Mouse (Mus musculus) thymus, postnatal 14 days (tissue): Measurements from ENCODE around the gene Twist1.

Experiments used
- DNase-seq: peaks from one replicate; pipeline ENCODE4 v3.0.0; 2021

Twist1 gene

DNA sequence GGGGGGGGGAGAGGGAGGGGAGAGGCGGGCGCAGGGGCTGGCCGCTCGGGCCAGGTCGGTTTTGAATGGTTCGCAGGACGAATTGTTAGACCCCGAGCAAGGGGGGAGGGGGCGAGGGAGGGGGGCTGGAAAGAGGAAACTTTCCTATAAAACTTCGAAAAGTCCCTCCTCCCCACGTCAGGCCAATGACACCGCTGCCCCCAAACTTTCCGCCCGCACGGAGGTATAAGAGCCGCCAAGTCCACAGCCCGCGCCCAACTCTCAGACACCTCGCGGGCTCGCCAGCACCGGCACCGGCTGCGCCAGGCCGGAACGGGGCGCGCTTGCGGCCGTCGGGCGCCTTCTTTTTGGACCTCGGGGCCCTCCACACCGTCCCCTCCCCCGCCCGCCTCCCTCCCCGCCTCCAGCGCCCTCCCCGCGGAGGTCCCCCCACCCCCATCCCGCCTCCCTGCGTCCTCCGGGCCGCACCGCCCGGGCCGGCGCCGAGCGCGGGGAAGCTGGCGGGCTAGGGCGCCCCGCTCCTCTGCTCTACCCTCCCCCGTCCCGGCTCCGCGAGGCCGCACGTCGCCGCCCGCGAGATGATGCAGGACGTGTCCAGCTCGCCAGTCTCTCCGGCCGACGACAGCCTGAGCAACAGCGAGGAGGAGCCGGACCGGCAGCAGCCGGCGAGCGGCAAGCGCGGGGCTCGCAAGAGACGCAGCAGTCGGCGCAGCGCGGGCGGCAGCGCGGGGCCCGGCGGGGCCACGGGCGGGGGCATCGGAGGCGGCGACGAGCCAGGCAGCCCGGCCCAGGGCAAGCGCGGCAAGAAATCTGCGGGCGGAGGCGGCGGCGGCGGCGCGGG is at the start of gene Twist1:
Gene Twist1, plus strand, starts transcription at position 272 of the 841 bp plus-strand sequence.
- DNase-seq, result no peak

- no peak for DNase-seq
Measured at GRCm38 (mm10) chr12:33926751-33927150, 30.7 kb upstream of the Twist1 start.

- DNase-seq, result no peak
Measured at GRCm38 (mm10) chr12:33927334-33928098, 30.0 kb upstream of the Twist1 start.

DNA sequence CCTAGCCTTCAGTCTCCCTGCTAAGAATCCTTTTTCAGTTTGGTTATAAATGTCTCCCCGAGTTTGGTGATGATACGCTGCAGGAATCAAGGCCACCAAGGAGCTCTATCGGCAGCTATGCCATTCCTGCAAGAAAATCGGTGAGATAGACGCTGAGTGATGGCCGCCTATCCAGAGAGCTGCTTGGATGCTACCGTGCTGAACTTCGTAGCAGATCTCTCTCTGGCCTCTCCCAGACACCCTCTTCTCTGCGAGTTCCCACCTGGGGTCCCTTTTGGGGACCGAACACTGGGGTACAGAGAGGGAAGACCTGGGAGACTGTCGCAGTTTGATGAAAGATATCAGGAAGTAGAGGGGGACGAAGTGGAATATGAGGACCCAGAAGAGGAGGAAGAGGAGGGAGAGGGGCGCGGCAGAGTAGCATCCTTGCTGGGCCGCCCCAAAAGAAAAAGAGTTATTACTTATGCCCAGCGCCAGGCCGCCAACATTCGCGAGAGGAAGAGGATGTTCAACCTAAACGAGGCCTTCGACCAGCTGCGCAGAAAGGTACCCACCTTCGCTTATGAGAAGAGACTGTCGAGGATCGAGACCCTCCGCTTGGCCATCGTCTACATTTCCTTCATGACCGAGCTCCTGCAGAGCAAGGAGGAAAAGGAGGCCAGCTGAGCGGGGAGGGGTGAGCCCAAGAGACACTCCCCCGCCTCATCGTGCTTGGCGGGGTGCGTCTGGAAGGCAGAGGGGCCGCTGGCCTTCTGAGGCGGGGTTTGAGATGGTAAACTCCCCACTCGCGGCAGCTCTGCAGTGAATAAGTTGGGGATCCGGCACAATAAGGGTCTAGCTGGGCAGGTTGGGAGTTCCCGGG is 28.9 kb upstream of the Twist1 start, which contains the start of gene Ferd3l:
Gene Ferd3l, plus strand, starts transcription at position 95 of the 862 bp plus-strand sequence.
- no peak for DNase-seq

GRCm38 (mm10) chr12:33952843-33953242 is 4.6 kb upstream of the Twist1 start:
- no peak for DNase-seq

DNA sequence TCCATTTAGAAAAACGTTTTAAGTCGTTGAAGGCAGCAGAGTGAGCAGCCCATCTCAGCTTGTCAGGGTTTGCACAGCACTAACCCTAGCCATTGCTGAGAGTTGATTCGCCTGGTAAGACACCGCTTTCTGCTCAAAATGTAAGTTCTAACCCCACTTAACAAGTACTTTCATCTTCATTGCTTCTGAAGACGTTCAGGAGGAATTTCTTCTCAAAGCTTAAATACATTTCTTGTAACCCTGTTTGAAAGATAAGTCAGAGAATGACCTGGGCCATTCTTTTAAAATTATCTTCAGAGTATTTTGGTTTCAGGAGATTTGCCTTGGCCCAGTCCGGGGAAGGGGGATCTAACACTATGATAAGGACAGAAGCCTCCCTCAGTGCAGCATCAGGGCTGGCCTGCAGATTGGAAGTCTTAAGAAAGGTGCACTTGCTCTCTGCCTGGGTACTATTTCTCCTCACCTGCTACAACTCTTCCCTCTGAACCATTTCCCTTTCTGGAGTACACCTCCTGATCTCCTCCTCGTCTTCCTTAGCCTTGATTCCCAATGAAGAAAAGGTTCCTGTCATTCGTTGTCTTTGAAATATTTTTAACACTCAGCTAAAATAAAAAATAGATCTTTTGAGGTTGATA is 2.4 kb upstream of the Twist1 start:
- DNase-seq, result no peak

DNA sequence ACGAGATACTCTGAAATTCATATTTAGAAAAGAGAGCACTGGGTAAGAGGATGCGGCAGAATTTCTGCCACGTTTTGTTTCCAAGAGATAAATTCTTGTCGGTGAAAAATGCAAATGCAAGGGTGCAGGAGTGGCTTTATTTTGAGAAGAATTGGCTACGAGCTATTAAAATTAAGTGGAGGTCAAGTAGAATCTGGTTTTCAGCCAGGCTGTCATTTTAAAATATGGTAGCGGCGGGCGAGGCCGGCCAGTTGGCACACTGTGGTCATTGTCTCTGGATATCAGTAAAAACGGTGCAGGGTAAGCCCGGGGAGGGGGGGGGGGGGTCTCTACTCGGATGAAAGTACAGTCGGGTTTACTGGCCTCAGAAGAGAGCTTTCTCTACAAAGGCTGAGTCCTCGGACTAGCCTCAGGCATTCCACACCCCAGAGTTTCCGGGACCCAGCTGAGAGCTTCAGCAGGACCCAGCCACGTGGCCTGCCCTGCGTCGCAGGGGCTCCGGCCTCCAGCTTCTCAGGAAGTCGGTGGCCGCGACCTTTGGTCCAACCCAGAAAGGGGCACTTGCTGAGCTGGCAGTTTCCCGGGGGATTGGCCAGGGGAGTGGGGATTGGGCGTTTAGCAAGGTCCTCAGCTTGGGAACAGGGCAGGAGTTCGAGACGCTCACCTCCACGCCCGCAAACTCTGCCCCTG is 1.7 kb upstream of the Twist1 start:
- no peak for DNase-seq

DNA sequence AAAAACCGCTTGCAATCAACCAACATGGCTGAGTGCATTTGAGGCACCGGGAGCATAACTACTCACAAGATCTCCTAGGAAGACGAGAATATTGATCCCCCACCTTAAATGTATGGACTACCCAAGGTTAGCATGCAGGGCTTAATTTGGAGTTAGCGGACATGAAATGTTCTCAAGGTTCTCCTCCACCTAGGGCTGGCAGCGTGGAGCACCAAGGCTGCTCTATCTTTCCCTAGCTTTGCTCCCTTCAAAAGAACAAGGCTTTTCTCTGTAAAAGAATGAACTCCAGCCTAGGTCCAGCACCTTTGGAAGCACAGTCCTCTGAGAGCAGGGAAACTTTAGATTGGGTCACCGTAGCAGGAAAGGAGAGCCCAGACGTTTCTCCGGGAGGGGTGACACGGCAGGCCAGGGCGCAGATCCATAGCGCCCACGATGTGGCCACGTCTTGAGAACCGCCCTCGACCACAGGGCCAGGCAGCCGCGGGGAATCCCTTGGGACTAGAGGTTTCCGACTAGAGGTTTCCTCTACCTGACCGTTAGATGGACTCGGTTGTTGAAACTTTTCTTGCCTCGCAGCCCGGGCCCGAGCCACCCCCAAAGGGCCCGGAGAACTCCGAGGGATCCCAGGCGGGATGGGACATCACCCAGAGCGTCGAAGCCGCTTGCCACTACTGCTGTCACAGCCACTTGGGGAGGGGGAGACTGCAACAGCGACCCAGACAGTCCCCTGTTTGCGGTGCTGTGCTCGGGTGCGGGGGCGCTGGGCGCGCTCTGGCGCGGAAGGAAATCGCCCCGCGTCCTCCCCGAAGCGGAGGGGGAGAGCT is 683 bp upstream of the Twist1 start:
- no peak for DNase-seq

- DNase-seq, result no peak
Measured at GRCm38 (mm10) chr12:33958241-33959194, 1.0 kb downstream of the Twist1 start.

DNA sequence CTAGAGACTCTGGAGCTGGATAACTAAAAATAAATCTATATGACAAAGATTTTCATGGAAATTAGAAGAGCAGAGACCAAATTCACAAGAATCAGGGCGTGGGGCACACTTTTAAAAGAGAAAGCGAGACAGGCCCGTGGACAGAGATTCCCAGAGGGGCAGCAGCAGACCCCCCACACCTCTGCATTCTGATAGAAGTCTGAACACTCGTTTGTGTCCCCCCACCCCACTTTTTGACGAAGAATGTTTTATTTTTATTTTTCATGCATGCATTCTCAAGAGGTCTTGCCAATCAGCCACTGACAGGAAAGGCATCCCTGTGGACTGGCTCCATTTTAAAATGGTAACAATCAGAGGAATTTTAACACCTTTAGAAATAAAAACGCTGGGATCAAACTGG is 1.7 kb downstream of the Twist1 start:
- no peak for DNase-seq

DNA sequence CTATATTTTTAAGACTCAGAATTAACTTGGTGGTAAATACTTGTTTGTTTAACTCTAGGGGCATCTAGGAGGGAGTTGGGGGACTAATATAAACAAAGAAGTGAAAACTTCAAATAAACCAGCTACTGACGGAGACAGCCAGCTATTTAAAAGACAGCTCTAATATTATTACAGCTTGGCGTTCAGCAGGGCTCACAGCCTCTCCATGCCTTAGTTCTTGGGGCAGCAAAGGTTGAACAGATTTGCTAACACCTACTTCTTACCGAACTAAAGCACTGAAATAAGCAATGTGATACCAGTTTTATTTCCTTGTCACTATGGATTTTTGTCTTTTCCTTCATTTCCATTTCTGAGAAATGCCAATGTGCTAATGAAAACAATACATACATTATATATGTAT is 2.4 kb downstream of the Twist1 start:
- DNase-seq, result no peak

DNA sequence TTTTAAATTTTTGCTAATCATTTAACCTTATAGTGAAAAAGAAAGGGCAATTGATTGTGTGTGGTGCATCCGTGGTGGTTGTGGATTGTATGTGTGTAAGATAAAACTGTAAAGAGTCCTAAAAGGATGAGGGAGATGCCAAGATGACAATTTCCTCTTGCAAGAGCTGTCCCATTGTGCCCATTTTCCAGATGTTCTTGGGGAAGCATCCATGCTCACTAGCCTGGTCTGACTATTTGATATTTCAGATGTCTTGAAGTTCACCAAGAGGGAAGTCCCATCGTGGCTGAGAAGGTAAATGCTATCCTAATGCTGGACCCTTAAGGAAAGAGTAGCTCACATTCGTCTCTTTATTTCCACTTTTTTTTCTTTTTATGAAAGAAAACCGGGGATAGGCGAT is 3.5 kb downstream of the Twist1 start:
- DNase-seq, result no peak

GRCm38 (mm10) chr12:33962118-33962772 is 4.8 kb downstream of the Twist1 start:
- no peak for DNase-seq

DNA sequence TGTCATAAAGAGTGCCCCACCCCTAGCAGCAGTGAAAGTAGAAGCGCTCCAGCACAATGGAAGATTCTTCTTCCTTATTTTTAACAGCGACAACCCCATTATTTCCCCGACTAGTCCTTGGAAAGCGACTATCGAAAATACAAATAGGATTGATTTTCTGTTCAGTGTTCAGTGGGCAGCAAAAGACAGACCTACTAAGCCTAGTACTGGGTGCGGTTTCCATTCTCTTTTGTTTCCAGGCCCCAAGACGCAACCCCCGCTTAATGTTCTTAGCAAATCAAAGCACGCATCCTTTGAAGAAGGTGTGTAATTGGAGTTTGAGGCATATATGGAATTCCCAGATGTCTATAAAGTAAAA is 5.3 kb downstream of the Twist1 start:
- no peak for DNase-seq

- no peak for DNase-seq
Measured at GRCm38 (mm10) chr12:33963671-33964369, 6.3 kb downstream of the Twist1 start.

DNA sequence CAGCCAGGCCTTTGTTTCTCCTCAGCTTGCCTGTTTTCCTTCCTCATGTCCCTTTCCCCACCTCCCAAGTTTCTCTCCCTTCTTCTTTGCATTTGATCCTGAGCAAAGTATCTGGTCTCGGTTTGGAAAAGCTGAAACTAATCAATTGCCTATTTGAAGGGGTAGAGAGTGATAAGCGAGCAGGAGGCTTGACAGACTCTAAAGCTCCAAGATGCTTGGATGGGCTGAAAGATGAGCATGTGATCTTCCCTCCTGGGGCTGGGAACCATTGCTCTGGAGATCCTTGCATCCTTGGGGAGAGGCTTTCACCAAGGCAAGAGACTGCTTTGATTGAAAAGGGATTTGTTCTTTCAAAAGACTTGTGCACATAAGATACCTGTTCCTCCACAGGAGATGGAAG is 7.0 kb downstream of the Twist1 start:
- DNase-seq, result no peak

- no peak for DNase-seq
Measured at GRCm38 (mm10) chr12:33965661-33966360, 8.3 kb downstream of the Twist1 start.
